Mouse (Mus musculus) embryonic fibroblast, embryonic 13.5 days (primary cell): ENCODE data around the gene Rps15a. TPM values are rescaled to one million over a fixed set of nuclear protein-coding genes. Genes with fewer than 3 reads are reported as not detected.

Source experiments
- H3K27ac ChIP-seq: 2 replicates; pipeline ENCODE4 v1.5.1; 2012; ENCODE audit warnings: low read length, control low read depth, inconsistent platforms; ENCODE audit not compliant: insufficient read depth
- H3K4me1 ChIP-seq: 2 replicates; pipeline ENCODE4 v1.6.1; 2011; ENCODE audit warnings: low read length; ENCODE audit not compliant: control insufficient read depth, insufficient read depth
- H3K4me3 ChIP-seq: 2 replicates; pipeline ENCODE4 v1.5.1; 2011; ENCODE audit warnings: mild to moderate bottlenecking, control low read depth, low read length; ENCODE audit not compliant: insufficient read depth
- CTCF ChIP-seq: IDR thresholded peaks from 2 replicates; pipeline ENCODE4 v1.5.1; 2011; ENCODE audit warnings: mild to moderate bottlenecking, control low read depth, low read length, moderate library complexity, borderline replicate concordance; ENCODE audit not compliant: insufficient read depth
- POLR2A ChIP-seq: IDR thresholded peaks from 2 replicates; pipeline ENCODE4 v1.6.1; 2011; ENCODE audit warnings: low read depth, mild to moderate bottlenecking, control low read depth, low read length, moderate library complexity
- polyA plus RNA-seq: library from polyadenylated mRNA; stranded (reverse); fragments of >200 nt; gene quantifications from 2 replicates; pipeline ENCODE4 v1.2.4, GENCODE M21; 2011; ENCODE audit warnings: low read depth; ENCODE audit not compliant: missing spikeins, insufficient read length

The Rps15a gene
- polyA plus RNA-seq, 1 experiment, result 1,481 TPM

DNA sequence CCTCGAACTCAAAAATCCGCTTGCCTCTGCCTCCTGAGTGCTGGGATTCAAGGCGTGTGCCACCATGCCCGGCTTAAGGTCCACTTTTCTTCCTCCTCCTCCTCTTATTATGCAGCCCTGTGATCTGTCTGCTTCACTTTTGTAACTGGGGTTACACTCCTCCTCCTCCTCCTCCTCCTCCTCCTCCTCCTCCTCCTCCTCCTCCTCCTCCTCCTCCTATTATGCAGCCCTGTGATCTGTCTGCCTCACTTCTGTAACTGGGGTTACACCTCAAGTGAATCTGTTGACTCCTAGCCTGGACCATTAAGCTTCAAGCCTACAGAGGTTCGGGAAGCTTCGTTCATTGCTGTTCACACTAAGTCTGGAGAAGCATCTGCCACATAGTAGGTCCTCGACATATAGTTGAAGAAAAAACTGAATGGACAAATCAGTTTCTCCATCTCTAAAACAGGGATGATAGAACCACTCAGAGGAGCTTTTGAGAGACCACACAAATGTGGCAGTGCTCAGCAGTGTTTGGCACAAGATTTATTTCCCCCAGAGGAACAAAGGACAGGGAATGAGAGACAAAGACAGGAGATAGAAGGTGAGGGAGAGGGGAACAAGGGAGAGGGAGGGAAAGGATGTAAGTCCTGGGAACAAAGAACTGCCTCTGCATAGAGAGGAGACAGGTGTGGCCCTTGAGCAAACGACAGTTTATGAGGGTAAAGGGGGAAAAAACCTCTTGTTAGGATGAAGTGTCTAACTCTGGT lies 975 bp upstream of the Rps15a start:
- H3K4me3 ChIP-seq, result no peak overlapping the region

DNA sequence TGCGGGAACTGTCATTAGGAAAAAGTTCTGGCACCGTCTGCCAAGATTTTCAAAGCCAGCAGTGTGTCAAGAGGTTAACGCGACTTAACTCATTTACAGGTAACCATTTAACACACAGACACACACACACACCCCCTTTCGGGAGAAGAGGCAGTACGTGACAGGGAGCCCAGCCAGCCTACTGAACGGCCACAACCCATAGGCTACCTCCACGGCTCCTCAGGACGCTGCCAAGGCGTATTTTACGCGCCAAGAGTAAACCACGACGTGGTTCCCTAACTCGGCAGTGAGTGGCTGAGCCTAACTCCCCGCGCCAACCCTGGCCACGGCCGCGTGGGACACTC lies 483 bp downstream of the Rps15a start:
- Histone ChIP-seq H3K4me3 (peak overlapping the region; percentile 98), H3K27ac (peak overlapping the region; percentile 64), H3K4me1 (peaks cover 10% of the 10 kb centered on the region)
- TF ChIP-seq POLR2A (peak; percentile 36; the same call in 1 of the 2 replicates), CTCF (no peak)

More for the DNA sequence above, 975 bp upstream of the Rps15a start:
- TF ChIP-seq CTCF (no peak), POLR2A (no peak; the same call in 1 of the 2 replicates)
- Histone ChIP-seq H3K27ac (no peak overlapping the region), H3K4me1 (peaks cover 7% of the 10 kb centered on the region)

DNA sequence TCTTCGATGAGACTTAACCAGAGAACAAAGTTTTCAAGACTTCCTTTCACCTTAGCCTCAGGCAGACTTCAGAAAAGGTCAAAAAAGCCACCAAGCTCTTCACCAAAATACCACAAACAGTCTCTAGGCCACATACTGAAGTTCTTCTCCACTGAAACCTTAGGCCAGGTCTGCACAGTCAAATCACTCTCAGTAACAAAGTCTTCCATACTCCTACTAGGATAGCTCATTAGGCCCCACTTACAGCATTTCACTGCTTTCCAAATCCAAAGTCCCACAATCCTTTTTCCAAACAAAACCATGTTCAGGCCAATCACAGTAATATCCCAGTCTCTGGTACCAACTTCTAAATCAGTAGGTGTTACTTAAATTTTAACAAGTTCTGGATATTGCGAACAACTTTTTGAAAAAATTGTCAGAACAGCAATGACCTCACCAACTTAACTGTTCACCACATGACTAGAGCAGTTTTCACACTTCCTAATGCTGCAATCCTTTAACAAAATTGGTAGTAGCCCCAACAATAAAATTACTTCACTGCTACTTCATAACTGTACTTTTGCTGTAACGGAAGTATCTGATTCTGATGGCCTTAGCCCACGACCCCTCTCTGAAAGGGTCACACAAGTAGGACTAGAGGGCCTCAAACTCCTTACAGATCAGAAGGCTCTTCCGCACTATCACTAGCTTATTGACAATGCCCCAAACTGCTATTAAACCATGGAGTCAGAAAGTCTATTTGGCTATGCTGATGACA lies 2.3 kb downstream of the Rps15a start:
- H3K4me1 ChIP-seq, result peaks cover 11% of the 10 kb centered on the region
- no peak overlapping the region for H3K27ac ChIP-seq
- TF ChIP-seq CTCF, result no peak
- no peak for TF ChIP-seq POLR2A
- H3K4me3 ChIP-seq, result peak overlapping the region; percentile 98

DNA sequence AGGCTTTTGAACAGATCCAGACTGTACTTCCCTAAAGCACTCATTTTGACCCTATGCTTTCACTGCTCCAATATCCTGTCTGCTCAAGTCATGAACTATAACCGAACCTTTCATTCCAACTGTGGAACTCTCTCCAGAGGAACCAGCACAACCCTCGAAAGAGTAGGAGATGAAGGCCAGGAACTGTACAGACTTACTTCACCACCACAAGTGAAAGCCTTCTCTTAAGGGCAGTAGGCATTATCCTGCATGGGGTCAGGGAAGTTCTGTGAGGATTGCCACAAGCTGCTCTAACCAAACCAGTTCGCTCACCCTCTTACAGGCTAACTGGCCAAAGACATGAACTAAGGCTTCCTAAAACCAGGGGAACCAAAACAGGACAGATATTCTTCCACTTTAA lies 4.9 kb downstream of the Rps15a start:
- peak overlapping the region; percentile 98 for H3K4me3 ChIP-seq
- TF ChIP-seq POLR2A (no peak), CTCF (no peak)
- no peak overlapping the region for H3K27ac ChIP-seq

DNA sequence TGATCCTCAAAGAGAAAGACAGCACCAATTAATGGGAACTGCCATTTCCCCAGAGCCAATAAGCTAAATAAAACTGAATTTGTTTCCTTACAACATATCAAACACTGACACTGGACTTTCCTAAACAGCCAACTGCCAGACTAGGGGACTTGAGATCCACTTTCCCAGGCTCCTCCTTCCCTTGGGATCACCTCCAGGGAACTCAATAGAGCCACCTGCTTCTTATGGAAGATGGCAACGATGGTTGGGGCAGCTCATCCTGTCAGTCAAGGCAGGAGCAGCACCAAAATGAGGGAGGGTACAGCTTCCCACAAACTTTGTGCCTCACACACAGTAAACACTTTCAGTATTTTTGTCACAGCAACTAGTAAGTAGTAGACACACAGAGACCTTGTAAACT lies 8.3 kb downstream of the Rps15a start:
- Histone ChIP-seq H3K27ac (no peak overlapping the region), H3K4me3 (no peak overlapping the region), H3K4me1 (peaks cover 23% of the 10 kb centered on the region)
- TF ChIP-seq CTCF (no peak), POLR2A (no peak)

More for the DNA sequence above, 4.9 kb downstream of the Rps15a start:
- peaks cover 17% of the 10 kb centered on the region for H3K4me1 ChIP-seq

DNA sequence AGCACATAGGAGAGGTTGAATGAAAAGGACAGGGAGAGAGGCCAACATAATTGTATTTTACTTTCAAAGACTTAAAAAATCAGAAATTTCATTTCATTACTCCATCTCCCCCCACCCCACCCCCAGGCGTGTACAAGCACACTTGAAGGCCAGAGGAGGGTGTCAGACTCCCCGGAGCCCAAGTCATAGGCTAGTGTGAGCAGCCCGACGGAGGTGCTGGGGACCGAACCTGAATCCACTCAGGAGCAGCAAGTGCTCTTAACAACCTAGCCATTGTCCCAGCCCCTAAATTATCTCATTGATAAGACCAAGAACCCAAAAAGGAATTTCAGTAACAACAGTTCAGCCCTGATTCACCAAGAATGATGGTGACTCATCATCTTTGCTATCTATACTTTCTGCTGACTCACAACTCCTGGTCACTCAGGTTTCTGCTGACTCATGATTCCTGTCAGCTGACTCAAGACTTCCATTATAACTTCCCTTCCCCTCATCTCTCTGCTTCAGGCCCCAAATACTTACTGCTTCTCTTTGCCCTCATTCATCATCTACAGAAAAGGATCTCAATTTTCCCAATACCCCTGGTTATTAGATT lies 11.4 kb downstream of the Rps15a start:
- peaks cover 16% of the 10 kb centered on the region for H3K4me1 ChIP-seq
- peak overlapping the region; percentile 94 for H3K27ac ChIP-seq
- no peak for TF ChIP-seq POLR2A
- TF ChIP-seq CTCF, result no peak
- no peak overlapping the region for H3K4me3 ChIP-seq

DNA sequence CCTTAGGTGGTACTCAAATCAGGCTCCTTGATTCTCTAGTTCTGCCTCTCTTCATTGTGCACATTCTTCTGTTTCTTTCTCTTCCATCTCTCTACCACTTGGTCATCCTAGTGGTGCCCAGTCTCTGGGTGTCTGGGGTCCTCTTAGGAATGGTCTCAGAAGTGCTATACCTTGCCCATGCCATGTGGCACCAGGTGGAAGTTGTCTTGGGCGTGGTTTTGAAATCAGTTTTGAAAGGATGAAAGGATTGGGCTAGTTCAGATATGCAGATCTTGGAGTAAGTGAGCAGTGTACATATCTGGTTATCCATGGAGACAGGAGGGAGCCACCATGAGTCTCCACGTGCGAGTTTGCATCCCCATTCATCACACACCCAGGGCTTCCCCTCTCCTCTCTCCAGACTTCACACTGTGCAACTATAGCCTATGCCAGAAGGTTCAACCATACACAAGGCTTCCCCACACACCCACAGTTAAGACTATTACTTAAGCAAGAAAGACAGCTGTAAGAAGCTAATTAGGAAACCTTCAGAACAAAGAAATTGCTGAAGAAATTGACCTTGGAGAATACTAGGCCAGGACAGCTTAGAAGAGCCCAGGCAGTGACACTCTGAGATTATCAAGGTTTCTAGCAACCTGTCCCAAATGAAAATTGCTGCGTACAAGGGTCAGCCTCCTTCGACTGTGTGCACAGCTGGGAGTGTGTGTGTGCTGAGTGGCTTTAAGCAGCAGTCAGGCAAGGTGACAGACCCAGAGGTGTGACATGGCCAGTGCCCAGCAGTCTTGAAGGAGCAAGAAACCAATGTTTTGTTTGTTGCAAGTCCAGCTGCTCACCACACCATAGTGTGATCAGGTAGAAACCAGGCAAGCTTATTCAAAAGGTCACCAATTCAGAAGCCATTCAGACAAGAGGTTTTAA lies 12.3 kb downstream of the Rps15a start:
- TF ChIP-seq CTCF, result no peak
- no peak; the same call in 1 of the 2 replicates for TF ChIP-seq POLR2A
- peaks cover 15% of the 10 kb centered on the region for H3K4me1 ChIP-seq
- H3K27ac ChIP-seq, result peak overlapping the region; percentile 0; the same call in 1 of the 2 replicates
- H3K4me3 ChIP-seq, result no peak overlapping the region

DNA sequence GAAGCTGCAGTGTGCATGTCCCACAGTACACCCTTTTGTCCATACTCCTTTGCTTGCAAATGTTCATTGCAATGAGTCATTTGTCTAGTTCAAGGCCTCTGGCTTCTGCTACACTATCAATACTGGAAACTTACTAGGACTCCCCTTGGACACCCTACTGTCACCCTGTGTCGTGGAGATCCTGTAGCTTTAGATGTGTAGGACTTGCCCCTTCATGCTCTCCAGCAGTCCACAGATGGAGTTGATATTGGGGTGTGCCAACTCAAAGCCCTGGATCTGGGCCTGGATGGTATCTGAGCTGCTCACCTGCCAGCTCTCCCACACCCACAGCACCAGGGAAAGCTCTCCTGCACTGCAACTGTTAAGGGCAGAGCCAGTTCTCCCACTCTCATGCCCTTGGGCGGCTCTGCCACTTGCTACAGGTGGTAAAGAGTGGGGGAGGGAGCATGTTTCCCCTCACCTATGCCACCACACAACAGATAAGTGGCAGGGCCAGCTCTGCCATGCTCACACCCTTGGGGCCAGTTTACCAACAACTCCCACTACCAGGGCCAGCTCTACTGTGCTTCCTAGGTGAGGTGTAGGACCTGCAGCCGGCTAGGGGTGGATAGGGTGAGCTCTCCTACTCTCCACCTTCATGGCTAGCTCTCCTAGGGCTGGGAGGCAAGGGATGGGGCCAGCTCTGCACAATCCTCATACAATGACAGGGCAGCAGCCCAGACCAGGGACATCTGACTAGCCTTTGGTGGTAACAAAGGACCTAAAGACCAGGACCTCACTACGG lies 13.1 kb downstream of the Rps15a start:
- Histone ChIP-seq H3K4me1 (peaks cover 14% of the 10 kb centered on the region), H3K27ac (peak overlapping the region; percentile 30), H3K4me3 (no peak overlapping the region)
- TF ChIP-seq POLR2A, result no peak
- TF ChIP-seq CTCF, result no peak

DNA sequence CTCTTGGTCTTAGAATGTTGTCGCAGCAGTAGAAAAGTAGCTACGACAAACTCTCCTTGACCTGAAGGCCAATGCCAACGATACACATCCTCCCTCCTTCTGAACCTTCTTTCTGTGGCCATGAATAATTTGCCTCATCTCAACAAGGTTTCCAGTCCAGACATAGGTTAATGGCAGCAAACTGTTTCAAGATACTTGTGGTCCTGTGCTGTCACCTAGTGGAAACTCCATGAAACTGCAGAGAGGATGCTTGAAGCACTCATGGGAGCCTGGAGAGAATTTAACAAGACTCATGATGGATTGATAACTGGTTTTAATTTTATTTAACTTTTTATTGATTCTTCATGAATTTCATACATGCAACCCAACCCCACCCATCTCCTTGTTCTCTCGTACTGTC lies 13.8 kb downstream of the Rps15a start:
- Histone ChIP-seq H3K4me1 (peaks cover 14% of the 10 kb centered on the region), H3K27ac (no peak overlapping the region), H3K4me3 (no peak overlapping the region)
- TF ChIP-seq POLR2A (no peak), CTCF (no peak)
